Mouse (Mus musculus) spleen, adult 2 months (tissue): ENCODE results near the gene Uxs1.

Experiments used
- CTCF ChIP-seq: fragments of 200-500 bp; IDR thresholded peaks from 2 replicates; pipeline ENCODE4 v1.5.1; 2011; ENCODE audit warnings: mild to moderate bottlenecking, inconsistent platforms; ENCODE audit not compliant: insufficient read depth, insufficient read length, insufficient replicate concordance; ENCODE audit errors: extremely low read depth
- POLR2A ChIP-seq: fragments of 200-500 bp; IDR thresholded peaks from 2 replicates; pipeline ENCODE4 v1.6.1; 2011; ENCODE audit warnings: low read depth, low read length, inconsistent platforms

DNA sequence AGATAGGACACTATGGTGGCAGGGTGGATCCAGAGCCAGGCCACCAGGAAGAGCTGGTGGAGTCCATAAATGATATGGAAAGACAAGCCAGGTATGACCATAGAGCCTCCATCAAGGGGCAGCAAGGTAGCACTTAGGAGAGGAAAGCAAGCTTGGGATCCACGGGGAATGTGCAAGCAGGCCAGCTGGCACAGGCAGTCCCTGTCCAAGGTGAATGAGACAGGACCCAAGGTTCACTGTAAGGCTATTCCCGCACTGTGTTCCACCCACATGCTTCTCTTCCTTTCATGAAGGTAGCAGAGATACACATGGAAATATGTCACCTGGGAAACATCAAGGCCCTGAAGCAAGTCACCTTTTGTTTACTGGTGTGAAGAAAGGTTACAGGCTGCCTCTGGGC, 63.1 kb downstream of the Uxs1 start:
- TF ChIP-seq POLR2A = no peak
- TF ChIP-seq CTCF = no peak
